Mouse (Mus musculus) stomach, postnatal 0 days (tissue): ENCODE results near the gene Cds1. TPM values are rescaled to one million over a fixed set of nuclear protein-coding genes. Genes with fewer than 3 reads are reported as not detected.

Experiments
- ATAC-seq: fragments of 200-750 bp; cut with Nextera tagmentation; 2 replicates; pipeline ENCODE4 v1.8.0; 2017; ENCODE audit not compliant: low FRiP score, low TSS enrichment
- DNase-seq: peaks from one replicate; pipeline ENCODE4 v3.0.0-alpha.2; 2016; ENCODE audit warnings: low spot score
- H3K27ac ChIP-seq: fragments of 300-500 bp; sonication (generic); replicated peaks from 2 replicates; pipeline ENCODE4 v1.5.1; 2014; ENCODE audit warnings: mild to moderate bottlenecking, control low read depth
- H3K27me3 ChIP-seq: fragments of 300-500 bp; sonication (generic); 2 replicates; pipeline ENCODE4 v1.6.1; 2014; ENCODE audit warnings: low read length; ENCODE audit not compliant: control insufficient read depth, insufficient read depth
- H3K36me3 ChIP-seq: fragments of 300-500 bp; sonication (generic); 2 replicates; pipeline ENCODE4 v1.6.1; 2014; ENCODE audit warnings: low read length, mixed read lengths; ENCODE audit not compliant: control insufficient read depth, insufficient read depth
- H3K4me1 ChIP-seq: fragments of 300-500 bp; sonication (generic); replicated peaks from 2 replicates; pipeline ENCODE4 v1.6.1; 2014; ENCODE audit warnings: antibody characterized with exemption; ENCODE audit not compliant: control insufficient read depth, insufficient read depth
- H3K4me2 ChIP-seq: fragments of 300-500 bp; sonication (generic); replicated peaks from 2 replicates; pipeline ENCODE4 v1.6.1; 2014; ENCODE audit warnings: low read depth, mild to moderate bottlenecking, control low read depth, moderate library complexity
- H3K4me3 ChIP-seq: fragments of 300-500 bp; sonication (generic); 2 replicates; pipeline ENCODE4 v1.5.1; 2014; ENCODE audit warnings: low read depth, low read length, control low read depth
- H3K9ac ChIP-seq: fragments of 300-500 bp; sonication (generic); 2 replicates; pipeline ENCODE4 v1.6.1; 2014; ENCODE audit warnings: mild to moderate bottlenecking, low read length, control low read depth, mixed read lengths
- H3K9me3 ChIP-seq: fragments of 300-500 bp; sonication (generic); 2 replicates; pipeline ENCODE4 v1.6.1; 2016; ENCODE audit warnings: low read length; ENCODE audit not compliant: control insufficient read depth
- CTCF ChIP-seq: IDR thresholded peaks from 2 replicates; pipeline ENCODE4 v1.5.1; 2016; ENCODE audit warnings: antibody characterized with exemption, low read depth, mild to moderate bottlenecking, moderate library complexity
- EP300 ChIP-seq: optimal IDR thresholded peaks from 2 replicates; pipeline ENCODE3; 2016; ENCODE audit warnings: antibody characterized with exemption
- WGBS: fragments of 180-500 bp; shearing (Covaris S2); extraction: QIAGEN DNeasy Blood & Tissue Kit; methylation state at CpG from one replicate; pipeline ENCODE4 v1.1.7; 2014; 5-methylcytosine and 5-hydroxymethylcytosine counted together
- polyA plus RNA-seq: library from polyadenylated mRNA; unstranded; fragments of >200 nt; fragmentation: Nextera tagmentation; extraction: Ambion mirVana; gene quantifications from 2 replicates; pipeline ENCODE4 v1.2.1, GENCODE M21; 2015

Gene Cds1
- polyA plus RNA-seq, 1 experiment from 2014 or later = 18.0 TPM

- TF ChIP-seq CTCF = no peak
- no peak for TF ChIP-seq EP300
- no peak for ATAC-seq
- no peak overlapping the region for H3K27ac ChIP-seq
- no peak overlapping the region for H3K9ac ChIP-seq
- WGBS = 57% methylated on average over 10 of the region's 10 CpGs
- H3K27me3 ChIP-seq = no peaks in the 10 kb centered on the region
- H3K9me3 ChIP-seq = no peaks in the 10 kb centered on the region
- no peak overlapping the region for H3K4me2 ChIP-seq
- H3K36me3 ChIP-seq = no peaks in the 10 kb centered on the region
- DNase-seq = no peak
- H3K4me3 ChIP-seq = no peak overlapping the region
- no peaks in the 10 kb centered on the region for H3K4me1 ChIP-seq
These were observed 54.3 kb downstream of the Cds1 start for GRCm38 (mm10) chr5:101819216-101819615.

- no peak for DNase-seq
- no peak for TF ChIP-seq CTCF
- no peak for TF ChIP-seq EP300
These were observed 54.9 kb downstream of the Cds1 start for GRCm38 (mm10) chr5:101819844-101820243.

GRCm38 (mm10) chr5:101821052-101821451 lies 56.1 kb downstream of the Cds1 start:
- no peak for TF ChIP-seq EP300
- WGBS = 60% methylated on average over 8 of the region's 8 CpGs
- H3K4me3 ChIP-seq = no peak overlapping the region
- ATAC-seq (no peak), DNase-seq (no peak)
- H3K4me1 ChIP-seq = no peaks in the 10 kb centered on the region
- H3K4me2 ChIP-seq = no peak overlapping the region
- no peaks in the 10 kb centered on the region for H3K27me3 ChIP-seq
- no peak overlapping the region for H3K27ac ChIP-seq
- H3K36me3 ChIP-seq = no peaks in the 10 kb centered on the region
- no peaks in the 10 kb centered on the region for H3K9me3 ChIP-seq
- no peak overlapping the region for H3K9ac ChIP-seq

More at GRCm38 (mm10) chr5:101819844-101820243, 54.9 kb downstream of the Cds1 start:
- Histone ChIP-seq H3K27ac (no peak overlapping the region), H3K27me3 (no peaks in the 10 kb centered on the region), H3K4me3 (no peak overlapping the region), H3K4me2 (no peak overlapping the region), H3K9ac (no peak overlapping the region), H3K4me1 (no peaks in the 10 kb centered on the region), H3K9me3 (no peaks in the 10 kb centered on the region), H3K36me3 (no peaks in the 10 kb centered on the region)
- no peak for ATAC-seq
- WGBS = 33% methylated on average over 7 of the region's 7 CpGs

- Histone ChIP-seq H3K4me1 (no peaks in the 10 kb centered on the region), H3K4me3 (no peak overlapping the region), H3K9me3 (no peaks in the 10 kb centered on the region), H3K9ac (no peak overlapping the region), H3K36me3 (no peaks in the 10 kb centered on the region), H3K27ac (no peak overlapping the region), H3K27me3 (no peaks in the 10 kb centered on the region), H3K4me2 (no peak overlapping the region)
- no peak for TF ChIP-seq EP300
- no peak for TF ChIP-seq CTCF
- DNase-seq = no peak
- whole genome bisulfite sequencing = 64% methylated on average over 17 of the region's 17 CpGs
- ATAC-seq = no peak
These were observed 56.8 kb downstream of the Cds1 start for GRCm38 (mm10) chr5:101821491-101822310.

GRCm38 (mm10) chr5:101822311-101822670 lies 57.4 kb downstream of the Cds1 start:
- Histone ChIP-seq H3K4me3 (no peak overlapping the region), H3K9ac (no peak overlapping the region), H3K27ac (no peak overlapping the region), H3K36me3 (no peaks in the 10 kb centered on the region), H3K9me3 (no peaks in the 10 kb centered on the region), H3K27me3 (no peaks in the 10 kb centered on the region), H3K4me2 (no peak overlapping the region), H3K4me1 (peaks cover 3% of the 10 kb centered on the region)
- TF ChIP-seq CTCF (no peak), EP300 (no peak)
- no peak for ATAC-seq
- no peak for DNase-seq
- WGBS = 58% methylated on average over 6 of the region's 6 CpGs

- Histone ChIP-seq H3K9ac (no peak overlapping the region), H3K4me3 (no peak overlapping the region), H3K27me3 (no peaks in the 10 kb centered on the region), H3K9me3 (no peaks in the 10 kb centered on the region), H3K4me2 (no peak overlapping the region), H3K27ac (no peak overlapping the region), H3K4me1 (peaks cover 3% of the 10 kb centered on the region), H3K36me3 (no peaks in the 10 kb centered on the region)
- 39% methylated on average over 13 of the region's 13 CpGs for WGBS
- TF ChIP-seq EP300 (no peak), CTCF (no peak)
- ATAC-seq = no peak
- DNase-seq = no peak
These were observed 60.4 kb downstream of the Cds1 start for GRCm38 (mm10) chr5:101825111-101825911.
